Mouse (Mus musculus) layer of hippocampus, postnatal 36 days (tissue): ENCODE data around the gene Olfr69. TPM values are rescaled to one million over a fixed set of nuclear protein-coding genes. Genes with fewer than 3 reads are reported as not detected.
"Not testable (repeated sequence)": the region's sequence is repeated elsewhere in the genome, so short reads cannot be mapped to it uniquely, and the experiment has no call there.

Experiments used
- DNase-seq, 2 experiments: peaks; one replicate each; pipeline ENCODE4 v3.0.0; 2022
- total RNA-seq, 2 experiments: library from RNA; stranded (reverse); gene quantifications; 2 replicates each; pipeline ENCODE4 v1.2.3; 2021

Olfr69 gene
- not detected for total RNA-seq

GRCm38 (mm10) chr7:103771494-103771893 lies at the start of gene Olfr69:
Olfr69 (minus strand) TSS chr7:103771594.
- DNase-seq = no peak

- not testable (repeated sequence) for DNase-seq
Observed at GRCm38 (mm10) chr7:103815085-103815484, 43.7 kb upstream of the Olfr69 start.

GRCm38 (mm10) chr7:103813766-103814165 lies 42.4 kb upstream of the Olfr69 start, which contains the start of gene Hbb-bt:
Hbb-bt (minus strand) TSS chr7:103813996.
- DNase-seq = no peak

GRCm38 (mm10) chr7:103813152-103813551 lies 41.8 kb upstream of the Olfr69 start:
- DNase-seq = not testable (repeated sequence)

- no peak for DNase-seq
Observed at GRCm38 (mm10) chr7:103812174-103812573, 40.8 kb upstream of the Olfr69 start.

- DNase-seq = no peak
Observed at GRCm38 (mm10) chr7:103811223-103811845, 39.9 kb upstream of the Olfr69 start.

- no peak for DNase-seq
Observed at GRCm38 (mm10) chr7:103810746-103811145, 39.4 kb upstream of the Olfr69 start.

GRCm38 (mm10) chr7:103810296-103810695 lies 38.9 kb upstream of the Olfr69 start:
- DNase-seq = no peak

- DNase-seq = no peak
Observed at GRCm38 (mm10) chr7:103809801-103810155, 38.4 kb upstream of the Olfr69 start.

GRCm38 (mm10) chr7:103808971-103809800 lies 37.8 kb upstream of the Olfr69 start:
- no peak for DNase-seq

GRCm38 (mm10) chr7:103808120-103808519 lies 36.7 kb upstream of the Olfr69 start:
- not testable (repeated sequence) for DNase-seq

GRCm38 (mm10) chr7:103806856-103807255 lies 35.5 kb upstream of the Olfr69 start:
- DNase-seq = peak in 1 of 2 experiments; percentile 5

GRCm38 (mm10) chr7:103792669-103793388 lies 21.4 kb upstream of the Olfr69 start:
- DNase-seq = no peak

GRCm38 (mm10) chr7:103791721-103792120 lies 20.3 kb upstream of the Olfr69 start, which contains the start of gene Olfr67:
Olfr67 (minus strand) TSS chr7:103791821.
- no peak for DNase-seq

GRCm38 (mm10) chr7:103779598-103779997 lies 8.2 kb upstream of the Olfr69 start, which contains the start of gene Olfr68:
Olfr68 (minus strand) TSS chr7:103779698.
- no peak for DNase-seq

GRCm38 (mm10) chr7:103777652-103778051 lies 6.3 kb upstream of the Olfr69 start:
- DNase-seq = not testable (repeated sequence)

GRCm38 (mm10) chr7:103767687-103768086 lies 3.7 kb downstream of the Olfr69 start:
- not testable (repeated sequence) for DNase-seq

- not testable (repeated sequence) for DNase-seq
Observed at GRCm38 (mm10) chr7:103762212-103762611, 9.2 kb downstream of the Olfr69 start.

- DNase-seq = no peak
Observed at GRCm38 (mm10) chr7:103757233-103757632, 14.2 kb downstream of the Olfr69 start, which contains the start of gene Olfr630. Olfr630 (minus strand) TSS chr7:103757333.

- no peak for DNase-seq
Observed at GRCm38 (mm10) chr7:103744843-103745242, 26.6 kb downstream of the Olfr69 start, which contains the start of gene Olfr629. Olfr629 (minus strand) TSS chr7:103744943.

GRCm38 (mm10) chr7:103730074-103730473 lies 41.3 kb downstream of the Olfr69 start, which contains the start of gene Olfr628:
Olfr628 (plus strand) TSS chr7:103730374.
- DNase-seq = no peak

- DNase-seq = peak; percentile 7 to 11
Observed at GRCm38 (mm10) chr7:103716398-103716797, 55.0 kb downstream of the Olfr69 start.
